Mouse (Mus musculus) MEL (cell line): ENCODE results near the gene Rab35.

ENCODE experiments used
- CHD1 ChIP-seq: IDR thresholded peaks from 2 replicates; pipeline ENCODE4 v1.6.1; 2012; ENCODE audit warnings: low read depth, mild to moderate bottlenecking, inconsistent platforms, low read length, improper control_type of control experiment
- TAL1 ChIP-seq: IDR thresholded peaks from 2 replicates; pipeline ENCODE4 v1.6.1; 2012; ENCODE audit warnings: mild to moderate bottlenecking, inconsistent platforms, low read length, moderate library complexity, mixed read lengths

- TF ChIP-seq CHD1 (no peak), TAL1 (no peak)
Measured at GRCm38 (mm10) chr5:115622686-115623085, 9.0 kb upstream of the Rab35 start.
